ENCODE assay signal across 22 mouse cellular contexts in genomic region chr10:27994376-27995034, GRCm38 (mm10).
DNase-seq lines count a peak whose midpoint lies in the region; TF ChIP-seq lines count a peak whose summit lies in the region.
"Had no signal": no experiment of that assay in that cellular context is flagged by ENCODE, and none has a peak within 500 bp of the region (broad histone marks: within the 10 kb centered on the region; RNA-seq: fewer than 3 reads in every experiment).

No protein-coding gene starts in this region.

- H3K27ac ChIP-seq in ES-Bruce4 (ENCODE audit: insufficient read depth, low read length) (peak overlapping the region; percentile 91), ES-E14 (ENCODE audit: insufficient read depth, low read depth, low read length, poor library complexity, severe bottlenecking) (peak overlapping the region; percentile 80; the same call in 1 of the 2 replicates)
- H3K27ac ChIP-seq: embryonic facial prominence, embryonic 13.5 days; embryonic facial prominence, embryonic 15.5 days; forebrain, embryonic 10.5 days; forebrain, embryonic 12.5 days had no signal

- H3K4me1 ChIP-seq in ES-Bruce4 (ENCODE audit: control insufficient read depth, insufficient read depth, low read length) (no peaks in the 10 kb centered on the region), ES-E14 (ENCODE audit: control insufficient read depth in 2 of 2, insufficient read depth in 2 of 2, low read length in 2 of 2, poor library complexity in 1 of 2) (peaks cover 6 to 8% of the 10 kb centered on the region in 2 experiments; a peak in 3 of 4 replicates)
- H3K4me1 ChIP-seq: embryonic facial prominence, embryonic 13.5 days; embryonic facial prominence, embryonic 15.5 days had no signal

- H3K9me3 ChIP-seq in ES-Bruce4 (replicated peaks; ENCODE audit: control insufficient read depth, insufficient read depth, low read length, poor library complexity, severe bottlenecking) (peaks cover 50% of the 10 kb centered on the region), ES-E14 (ENCODE audit: control insufficient read depth, insufficient read depth, low read depth, low read length) (no peaks in the 10 kb centered on the region)
- H3K9me3 ChIP-seq: embryonic facial prominence, embryonic 13.5 days; embryonic facial prominence, embryonic 15.5 days; forebrain, embryonic 10.5 days; forebrain, embryonic 12.5 days had no signal

- H3K4me3 ChIP-seq in ES-Bruce4 (ENCODE audit: low read depth, low read length): no peak overlapping the region
- H3K4me3 ChIP-seq in ES-E14 (ENCODE audit: insufficient read depth in 1 of 2, low read depth in 1 of 2, low read length in 2 of 2, poor library complexity in 1 of 2, severe bottlenecking in 1 of 2): no peak overlapping the region
- H3K4me3 ChIP-seq: embryonic facial prominence, embryonic 13.5 days; embryonic facial prominence, embryonic 15.5 days; erythroblast, embryonic 14.5 days; forebrain, embryonic 10.5 days; forebrain, embryonic 12.5 days had no signal

- in situ Hi-C loops in ES-E14 (cut with MboI; ENCODE audit: low sequenced_read_pairs in 2 of 2, unreplicated experiment in 2 of 2): no loop called here

- H3K27me3 ChIP-seq in ES-Bruce4 (ENCODE audit: control insufficient read depth, insufficient read depth, low read length, poor library complexity, severe bottlenecking): no peaks in the 10 kb centered on the region
- H3K27me3 ChIP-seq: CH12.LX; embryonic facial prominence, embryonic 13.5 days; embryonic facial prominence, embryonic 15.5 days; forebrain, embryonic 12.5 days had no signal

- H3K9ac ChIP-seq in ES-Bruce4 (ENCODE audit: low read depth, poor library complexity, severe bottlenecking) (no peak overlapping the region), ES-E14 (ENCODE audit: insufficient read depth, low read depth, low read length, poor library complexity, severe bottlenecking) (no peak overlapping the region)
- H3K9ac ChIP-seq: embryonic facial prominence, embryonic 13.5 days; embryonic facial prominence, embryonic 15.5 days; forebrain, embryonic 12.5 days had no signal

- H3K36me3 ChIP-seq in ES-Bruce4 (ENCODE audit: control insufficient read depth, insufficient read depth, low read length, poor library complexity, severe bottlenecking) (peaks cover 7% of the 10 kb centered on the region), ES-E14 (ENCODE audit: control insufficient read depth, insufficient read depth, low read length, poor library complexity, severe bottlenecking) (peaks cover 2% of the 10 kb centered on the region; the same call in 1 of the 2 replicates)
- H3K36me3 ChIP-seq: embryonic facial prominence, embryonic 13.5 days; embryonic facial prominence, embryonic 15.5 days; forebrain, embryonic 10.5 days; forebrain, embryonic 12.5 days had no signal

- 0 out of 2 replicates have a peak, but pooled peaks have one; percentile 33 for TF ChIP-seq EP300 in ES-Bruce4 (IDR thresholded peaks at IDR 0.05; ENCODE audit: insufficient read depth, low read depth, low read length)

- TF ChIP-seq POLR2A in ES-Bruce4 (IDR thresholded peaks at IDR 0.05; ENCODE audit: insufficient read depth, low read length): no peak

- no peak for TF ChIP-seq CTCF in ES-Bruce4 (IDR thresholded peaks at IDR 0.05; ENCODE audit: low read depth, low read length)

- DNase-seq in ES-E14 (ENCODE audit: low read depth, low spot score) (peak; percentile 66), ZHBTc4 (ENCODE audit: low read depth, low spot score) (peak; percentile 89)
- no peak for DNase-seq in kidney, adult 8-10 months
- no peak for DNase-seq in lung, postnatal 10 days
- DNase-seq: adrenal gland, adult 2 months; adrenal gland, postnatal 10 days; adrenal gland, postnatal 25 days; B cell, adult 2 months; cerebellum, adult 11 months; cerebellum, adult 18-20 months; cerebellum, adult 8-10 months; cerebellum, adult 9-11 months; cerebellum, postnatal 14 days; cerebellum, postnatal 36 days; embryo, embryonic 11 days had no signal

TF ChIP-seq in ES-E14, 5 proteins besides CTCF, POLR2A, EP300 and RAD21:
- TF ChIP-seq ZC3H11A (IDR thresholded peaks at IDR 0.05; ENCODE audit: borderline replicate concordance, low read depth, low read length): no peak
- TF ChIP-seq CHD2 (IDR thresholded peaks at IDR 0.05; ENCODE audit: low read depth, low read length): peak; percentile 67
- TF ChIP-seq MAFK (IDR thresholded peaks at IDR 0.05; ENCODE audit: insufficient read depth, low read depth, low read length): peak; percentile 99
- TF ChIP-seq ZNF384 (IDR thresholded peaks at IDR 0.05; ENCODE audit: low read depth, low read length): no peak
- no peak for TF ChIP-seq HCFC1 (IDR thresholded peaks at IDR 0.05; ENCODE audit: borderline replicate concordance, insufficient read depth, low read length)

Comparison
In these comparisons a context has a peak if more than half of its experiments do, and no peak if none do; other contexts are left out.
1. DNase-seq: peak in ES-E14 (single experiment) and ZHBTc4 (single experiment); none in kidney, adult 8-10 months (0 of 2) and lung, postnatal 10 days (single experiment).